Mouse (Mus musculus) midbrain, embryonic 11.5 days (tissue): ENCODE data around the gene Abcg8. TPM values are rescaled to one million over a fixed set of nuclear protein-coding genes. Genes with fewer than 3 reads are reported as not detected.
A peak's percentile ranks its signal among the peaks of the same experiment; 100 is the strongest.

ENCODE experiments used
- ATAC-seq: fragments of 200-750 bp; cut with Nextera tagmentation; 2 replicates; pipeline ENCODE4 v1.8.0; 2017; ENCODE audit warnings: moderate TSS enrichment, moderate library complexity; ENCODE audit not compliant: low FRiP score
- DNase-seq: peaks from one replicate; pipeline ENCODE4 v3.0.0; 2015; ENCODE audit warnings: low spot score; ENCODE audit errors: missing footprints
- H3K27ac ChIP-seq: fragments of 300-500 bp; sonication (generic); 2 replicates; pipeline ENCODE4 v1.5.1; 2014; ENCODE audit warnings: low read depth, low read length
- H3K27me3 ChIP-seq: fragments of 300-500 bp; sonication (generic); 2 replicates; pipeline ENCODE4 v1.6.1; 2014; ENCODE audit warnings: mild to moderate bottlenecking, low read length, moderate library complexity, mixed read lengths; ENCODE audit not compliant: control insufficient read depth, insufficient read depth
- H3K36me3 ChIP-seq: fragments of 300-500 bp; sonication (generic); 2 replicates; pipeline ENCODE4 v1.6.1; 2014; ENCODE audit warnings: mild to moderate bottlenecking, low read length, moderate library complexity, mixed read lengths; ENCODE audit not compliant: control insufficient read depth, insufficient read depth
- H3K4me1 ChIP-seq: fragments of 300-500 bp; sonication (generic); 2 replicates; pipeline ENCODE4 v1.6.1; 2014; ENCODE audit warnings: low read length; ENCODE audit not compliant: control insufficient read depth, insufficient read depth
- H3K4me2 ChIP-seq: fragments of 300-500 bp; sonication (generic); 2 replicates; pipeline ENCODE4 v1.6.1; 2014; ENCODE audit warnings: mild to moderate bottlenecking, moderate library complexity
- H3K4me3 ChIP-seq: fragments of 300-500 bp; sonication (generic); 2 replicates; pipeline ENCODE4 v1.5.1; 2014; ENCODE audit warnings: low read depth, low read length
- H3K9ac ChIP-seq: fragments of 300-500 bp; sonication (generic); 2 replicates; pipeline ENCODE4 v1.6.1; 2014; ENCODE audit warnings: low read length
- H3K9me3 ChIP-seq: fragments of 300-500 bp; sonication (generic); 2 replicates; pipeline ENCODE4 v1.6.1; 2016; ENCODE audit warnings: low read length; ENCODE audit not compliant: control insufficient read depth
- WGBS: fragments of 180-500 bp; shearing (Covaris S2); extraction: QIAGEN DNeasy Blood & Tissue Kit; methylation state at CpG from one replicate; pipeline ENCODE4 v1.1.7; 2014; 5-methylcytosine and 5-hydroxymethylcytosine counted together
- polyA plus RNA-seq: library from polyadenylated mRNA; unstranded; fragments of >200 nt; fragmentation: Nextera tagmentation; extraction: Ambion mirVana; gene quantifications from 2 replicates; pipeline ENCODE4 v1.2.1, GENCODE M21; 2014

Gene Abcg8
- polyA plus RNA-seq, 1 experiment from 2014 or later, result not detected

GRCm38 (mm10) chr17:84729140-84729539 is 53.0 kb downstream of the Abcg8 start:
- DNase-seq (peak; percentile 80), ATAC-seq (no peak)
- Histone ChIP-seq H3K36me3 (peaks cover 11% of the 10 kb centered on the region; the same call in 1 of the 2 replicates), H3K9me3 (no peaks in the 10 kb centered on the region), H3K4me2 (no peak overlapping the region), H3K27ac (no peak overlapping the region), H3K9ac (no peak overlapping the region), H3K27me3 (no peaks in the 10 kb centered on the region), H3K4me1 (no peaks in the 10 kb centered on the region), H3K4me3 (no peak overlapping the region)
- 92% methylated on average over 5 of the region's 5 CpGs for WGBS

DNA sequence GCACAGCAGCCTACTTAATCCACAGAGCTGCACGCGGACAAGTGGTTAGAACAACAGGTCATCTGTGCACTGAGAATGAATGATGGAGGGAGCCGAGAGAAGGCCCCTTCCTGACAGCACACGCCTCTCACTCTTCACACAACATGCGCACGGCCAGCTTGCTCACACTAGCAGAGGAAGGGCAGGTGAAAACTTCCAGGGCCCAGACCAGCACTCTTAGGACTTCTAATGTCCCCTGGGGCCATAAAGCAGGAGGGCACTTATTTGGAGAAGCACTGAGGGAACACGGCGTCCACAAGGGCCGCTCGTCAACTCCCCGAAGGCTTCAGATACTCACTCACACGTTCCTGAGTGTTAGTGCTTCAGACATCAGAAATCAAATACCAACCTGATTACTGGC is 55.3 kb downstream of the Abcg8 start:
- WGBS, result 93% methylated on average over 12 of the region's 12 CpGs
- H3K27me3 ChIP-seq, result no peaks in the 10 kb centered on the region
- H3K4me3 ChIP-seq, result no peak overlapping the region
- no peak overlapping the region for H3K27ac ChIP-seq
- no peak overlapping the region for H3K4me2 ChIP-seq
- ATAC-seq (no peak), DNase-seq (peak; percentile 59)
- no peaks in the 10 kb centered on the region for H3K4me1 ChIP-seq
- peaks cover 7% of the 10 kb centered on the region; the same call in 1 of the 2 replicates for H3K36me3 ChIP-seq
- no peak overlapping the region for H3K9ac ChIP-seq
- H3K9me3 ChIP-seq, result no peaks in the 10 kb centered on the region

DNA sequence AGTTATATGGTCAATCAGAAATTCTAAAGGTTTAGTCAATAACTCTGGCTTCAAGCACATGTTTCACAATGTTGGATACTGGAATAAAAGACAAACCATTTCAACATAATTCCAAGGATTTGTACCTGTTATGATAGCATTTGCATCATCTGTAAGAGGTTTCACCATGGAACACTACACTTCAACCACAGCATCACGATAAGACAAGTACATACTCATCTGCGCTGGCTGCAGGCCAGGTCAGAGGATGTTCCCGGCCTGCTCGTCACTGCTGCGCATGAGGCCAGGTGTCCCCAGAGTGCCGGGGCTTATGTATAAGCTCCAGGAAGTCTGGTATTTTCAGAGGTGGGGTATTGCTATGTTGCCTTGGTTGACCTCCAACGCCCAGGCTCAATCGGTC is 56.5 kb downstream of the Abcg8 start:
- H3K36me3 ChIP-seq, result peaks cover 7% of the 10 kb centered on the region; the same call in 1 of the 2 replicates
- 93% methylated on average over 8 of the region's 8 CpGs for WGBS

DNA sequence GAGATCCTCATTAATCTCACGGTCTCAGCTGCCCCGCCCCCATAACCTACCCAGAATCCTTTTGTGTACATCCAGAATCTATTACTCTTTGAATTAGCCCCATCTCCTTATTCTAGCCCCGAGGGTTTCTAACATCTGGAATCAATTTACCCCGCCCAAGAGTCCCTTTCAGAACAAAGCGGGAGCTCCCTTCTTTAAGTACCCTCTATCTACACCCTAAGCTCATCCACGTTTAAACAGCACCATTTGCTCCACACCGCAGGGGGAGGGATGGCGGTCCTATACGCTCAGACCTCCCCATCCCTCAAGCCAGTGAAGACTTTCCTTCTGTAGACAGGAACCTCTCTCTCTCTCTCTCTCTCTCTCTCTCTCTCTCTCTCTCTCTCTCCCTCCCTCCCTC is 60.6 kb downstream of the Abcg8 start:
- no peaks in the 10 kb centered on the region for H3K4me1 ChIP-seq
- H3K4me3 ChIP-seq, result no peak overlapping the region
- H3K9ac ChIP-seq, result no peak overlapping the region
- DNase-seq (peak; percentile 53), ATAC-seq (no peak)
- no peaks in the 10 kb centered on the region for H3K36me3 ChIP-seq
- no peaks in the 10 kb centered on the region for H3K9me3 ChIP-seq
- H3K4me2 ChIP-seq, result no peak overlapping the region
- no peak overlapping the region for H3K27ac ChIP-seq
- WGBS, result 80% methylated on average over 9 of the region's 9 CpGs
- H3K27me3 ChIP-seq, result no peaks in the 10 kb centered on the region

More for the DNA sequence above, 56.5 kb downstream of the Abcg8 start:
- Histone ChIP-seq H3K4me3 (no peak overlapping the region), H3K9ac (no peak overlapping the region), H3K27me3 (no peaks in the 10 kb centered on the region), H3K27ac (no peak overlapping the region), H3K9me3 (no peaks in the 10 kb centered on the region), H3K4me1 (no peaks in the 10 kb centered on the region), H3K4me2 (no peak overlapping the region)
- DNase-seq (peak; percentile 14), ATAC-seq (no peak)

DNA sequence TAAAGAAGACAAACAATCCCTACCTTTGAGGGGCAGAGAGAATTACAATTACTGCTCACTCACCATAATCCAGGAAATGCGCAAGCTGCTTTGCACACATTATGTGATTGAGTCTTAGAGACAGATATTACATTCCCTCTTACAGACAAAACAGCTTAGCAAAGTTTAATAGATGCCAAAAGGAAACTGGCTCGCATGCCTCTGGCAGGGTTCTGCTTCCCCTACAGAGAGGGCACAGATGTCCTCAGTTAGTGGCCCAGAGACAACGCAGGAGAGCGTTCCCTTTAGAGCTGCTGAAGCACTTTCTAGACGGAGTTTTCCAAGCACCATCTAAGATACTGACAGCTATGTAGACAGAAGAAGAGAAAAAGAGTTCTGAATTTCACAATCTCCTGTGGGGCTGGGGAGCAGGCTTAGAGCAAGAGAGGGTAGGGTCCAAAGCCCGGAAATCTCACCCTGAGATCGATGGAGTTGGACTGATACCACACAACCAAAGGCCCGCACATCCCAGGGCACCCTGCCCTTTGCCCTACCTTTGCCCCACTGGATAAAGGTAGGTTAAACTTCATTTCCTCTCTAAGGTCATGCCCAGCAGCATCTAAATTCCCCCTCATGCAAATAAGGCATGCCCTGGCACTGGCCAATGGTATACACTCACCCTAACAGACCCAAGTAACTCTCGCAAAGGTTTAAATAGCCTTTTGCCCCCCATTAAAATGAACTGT is 62.1 kb downstream of the Abcg8 start:
- H3K27ac ChIP-seq, result no peak overlapping the region
- 82% methylated on average over 9 of the region's 9 CpGs for WGBS
- H3K9ac ChIP-seq, result no peak overlapping the region
- DNase-seq, result peak; percentile 35
- no peak overlapping the region for H3K4me3 ChIP-seq
- no peaks in the 10 kb centered on the region for H3K36me3 ChIP-seq
- no peak overlapping the region for H3K4me2 ChIP-seq
- no peak for ATAC-seq
- H3K27me3 ChIP-seq, result no peaks in the 10 kb centered on the region
- no peaks in the 10 kb centered on the region for H3K9me3 ChIP-seq
- no peaks in the 10 kb centered on the region for H3K4me1 ChIP-seq

- DNase-seq (peak; percentile 57), ATAC-seq (no peak)
- Histone ChIP-seq H3K4me2 (no peak overlapping the region), H3K4me1 (no peaks in the 10 kb centered on the region), H3K27ac (no peak overlapping the region), H3K9me3 (no peaks in the 10 kb centered on the region), H3K36me3 (no peaks in the 10 kb centered on the region), H3K4me3 (no peak overlapping the region), H3K9ac (no peak overlapping the region), H3K27me3 (no peaks in the 10 kb centered on the region)
- WGBS, result 73% methylated on average over 4 of the region's 4 CpGs
These were observed 68.2 kb downstream of the Abcg8 start for GRCm38 (mm10) chr17:84744256-84744655.

GRCm38 (mm10) chr17:84745001-84745400 is 68.9 kb downstream of the Abcg8 start:
- WGBS, result 76% methylated on average over 9 of the region's 9 CpGs
- H3K27me3 ChIP-seq, result no peaks in the 10 kb centered on the region
- no peak overlapping the region for H3K4me2 ChIP-seq
- H3K9ac ChIP-seq, result no peak overlapping the region
- H3K27ac ChIP-seq, result no peak overlapping the region
- H3K36me3 ChIP-seq, result no peaks in the 10 kb centered on the region
- no peak for ATAC-seq
- H3K4me1 ChIP-seq, result no peaks in the 10 kb centered on the region
- no peak overlapping the region for H3K4me3 ChIP-seq
- no peaks in the 10 kb centered on the region for H3K9me3 ChIP-seq
- peak; percentile 19 for DNase-seq

DNA sequence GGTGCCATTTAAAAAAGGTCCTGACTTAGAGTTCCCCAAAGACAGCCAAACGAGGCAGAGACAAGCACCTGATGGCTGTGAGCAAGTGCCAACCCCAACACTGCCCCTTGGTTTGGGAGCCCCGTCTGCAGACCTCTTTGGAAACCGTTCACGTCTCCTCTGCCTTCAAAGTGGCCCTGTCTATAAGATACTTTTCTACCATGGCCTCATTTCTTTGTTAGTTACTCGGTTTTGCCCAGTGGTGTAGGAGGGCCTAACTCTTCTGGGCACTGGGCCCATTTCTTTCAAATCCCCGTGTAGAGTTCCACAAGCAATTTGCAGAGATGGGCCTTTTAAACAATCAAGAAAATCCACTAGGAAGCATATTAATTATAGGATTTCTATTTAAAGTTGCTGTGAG is 71.1 kb downstream of the Abcg8 start:
- Histone ChIP-seq H3K9me3 (no peaks in the 10 kb centered on the region), H3K27ac (no peak overlapping the region), H3K27me3 (no peaks in the 10 kb centered on the region), H3K4me1 (peaks cover 12% of the 10 kb centered on the region), H3K9ac (no peak overlapping the region), H3K36me3 (no peaks in the 10 kb centered on the region), H3K4me3 (no peak overlapping the region), H3K4me2 (no peak overlapping the region)
- no peak for ATAC-seq
- 84% methylated on average over 6 of the region's 6 CpGs for WGBS
- no peak for DNase-seq

- ATAC-seq (no peak), DNase-seq (no peak)
- 91% methylated on average over 9 of the region's 9 CpGs for WGBS
- H3K9me3 ChIP-seq, result no peaks in the 10 kb centered on the region
- H3K4me1 ChIP-seq, result peaks cover 12% of the 10 kb centered on the region
- no peaks in the 10 kb centered on the region for H3K27me3 ChIP-seq
- no peak overlapping the region for H3K4me3 ChIP-seq
- no peaks in the 10 kb centered on the region for H3K36me3 ChIP-seq
- no peak overlapping the region for H3K9ac ChIP-seq
- H3K4me2 ChIP-seq, result no peak overlapping the region
- H3K27ac ChIP-seq, result no peak overlapping the region
These were observed 72.1 kb downstream of the Abcg8 start for GRCm38 (mm10) chr17:84748152-84748682.
